Mouse (Mus musculus): ENCODE results near the gene Calhm3.

Gene Calhm3

DNA sequence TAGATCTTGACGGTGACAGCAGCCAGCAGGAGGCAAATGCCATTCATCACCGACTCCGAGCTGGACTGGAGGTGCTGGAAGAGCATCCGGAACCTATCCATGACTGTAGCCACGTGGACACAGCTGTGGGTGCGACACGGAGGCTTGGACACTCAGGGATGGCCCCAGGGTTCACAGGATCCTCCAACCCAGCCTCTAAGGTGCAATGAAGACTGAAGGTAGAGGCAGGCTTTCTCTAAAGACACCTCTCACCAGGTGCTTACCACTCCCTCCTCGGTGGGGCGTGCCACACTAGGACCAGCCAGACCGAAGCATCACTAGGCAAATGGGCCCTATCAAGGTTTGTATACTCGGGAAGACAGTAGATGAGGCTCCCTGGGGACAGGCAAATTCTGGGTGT, at the start of gene Calhm3:
TSS of gene Calhm3 (minus strand) at position 101 of the 400 bp plus-strand sequence.
- no peak for DNase-seq (ENCODE audit: low spot score)

DNA sequence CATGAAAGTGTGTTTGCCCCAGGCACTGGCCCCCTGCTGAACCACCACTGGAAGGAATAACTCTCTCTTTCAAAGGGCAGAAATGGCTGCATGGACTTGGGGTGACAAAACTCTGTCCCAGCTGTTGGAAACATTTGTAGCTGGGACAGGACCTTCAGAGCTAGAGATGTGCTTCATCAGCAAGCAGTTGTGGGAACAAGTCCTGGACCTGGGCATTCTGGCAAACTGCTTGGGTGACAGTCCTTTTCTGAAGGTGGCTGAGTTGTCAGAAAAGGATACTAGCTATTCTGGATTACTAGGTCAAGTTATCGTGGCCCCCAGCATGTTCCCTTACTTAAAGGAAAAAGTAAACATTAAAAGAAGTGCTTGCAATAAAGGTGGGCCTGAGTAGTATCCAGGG, 48.6 kb upstream of the Calhm3 start:
- DNase-seq (ENCODE audit: low spot score), result no peak

DNA sequence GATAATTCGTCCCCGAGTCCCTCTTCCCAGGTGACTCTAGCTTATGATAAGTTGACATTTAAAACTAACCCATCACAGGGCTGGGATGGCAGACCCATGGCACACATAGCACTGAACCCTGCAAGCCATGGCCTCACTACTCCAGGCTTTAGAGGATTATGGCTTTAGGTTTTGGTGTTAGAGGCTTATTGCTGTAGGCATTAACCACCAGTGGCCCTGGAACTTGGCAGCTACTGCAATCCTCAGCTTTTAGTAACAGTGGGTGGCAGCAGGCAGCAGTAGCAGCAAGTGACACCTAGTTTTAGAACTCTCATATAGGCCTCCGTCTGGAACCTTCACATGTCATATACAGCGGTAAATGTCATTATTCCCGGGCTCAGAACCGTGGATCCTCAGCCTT, 47.1 kb upstream of the Calhm3 start:
- no peak for DNase-seq (ENCODE audit: low spot score)

DNA sequence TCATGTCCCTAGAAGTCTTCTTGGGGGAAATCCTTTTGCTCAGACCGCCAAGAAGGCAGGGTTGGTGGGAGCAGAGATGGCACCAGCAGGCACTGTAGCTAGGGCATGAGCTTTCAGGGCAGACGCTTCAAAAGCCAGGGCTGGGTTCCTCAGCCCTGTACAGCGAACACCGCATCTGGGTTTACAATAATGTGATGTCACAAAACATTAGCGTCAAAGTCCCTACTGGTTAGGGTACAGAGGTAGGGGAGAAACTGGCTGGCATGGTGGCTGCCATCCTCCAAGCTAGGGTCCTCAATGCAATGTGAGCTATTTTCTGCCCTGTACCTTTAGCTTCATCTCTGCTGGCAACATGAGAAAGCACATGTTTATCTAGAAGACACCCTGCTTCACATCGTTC, 45.5 kb upstream of the Calhm3 start:
- DNase-seq (ENCODE audit: low spot score), result no peak

DNA sequence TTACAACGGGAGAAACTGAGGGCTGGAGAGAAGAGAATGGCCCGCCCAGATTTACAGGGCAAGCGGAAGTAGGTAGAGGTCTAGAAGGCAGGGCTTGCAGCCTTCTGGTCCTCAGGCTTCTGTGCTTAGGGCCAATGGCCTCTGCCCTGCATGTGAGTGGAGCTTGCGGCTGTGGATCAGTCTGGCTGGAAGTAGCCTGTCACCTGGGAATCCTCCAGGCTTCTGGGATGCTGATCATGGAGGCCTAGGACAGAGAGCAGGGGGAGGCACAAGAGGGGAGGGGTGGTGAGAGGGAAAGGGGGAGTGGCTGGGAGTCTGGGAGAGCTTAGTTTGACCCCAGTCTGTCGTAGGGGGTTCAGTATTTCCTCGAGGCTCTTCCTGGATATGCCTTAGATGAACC, 44.9 kb upstream of the Calhm3 start:
- no peak for DNase-seq (ENCODE audit: low spot score)

DNA sequence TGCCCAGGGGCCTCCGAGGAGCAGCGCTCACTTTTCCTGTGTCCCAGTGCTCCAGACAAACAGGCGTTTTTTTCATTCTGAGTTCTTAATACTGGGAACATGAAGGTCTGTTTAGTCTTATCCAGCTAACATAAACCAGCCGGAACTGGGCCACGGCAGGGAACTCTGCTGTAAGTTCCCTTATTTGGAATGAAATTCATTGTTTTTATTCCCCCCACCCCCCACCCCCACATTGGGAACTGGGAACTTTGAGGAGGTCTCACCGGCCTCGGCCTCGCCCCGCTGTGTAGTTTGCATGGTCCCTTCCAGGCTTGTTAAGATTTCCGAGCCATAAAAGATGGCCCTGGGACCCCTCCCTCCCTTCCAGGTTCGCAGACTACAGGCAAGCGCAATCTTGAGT, 44.4 kb upstream of the Calhm3 start:
- DNase-seq (ENCODE audit: low spot score), result no peak

DNA sequence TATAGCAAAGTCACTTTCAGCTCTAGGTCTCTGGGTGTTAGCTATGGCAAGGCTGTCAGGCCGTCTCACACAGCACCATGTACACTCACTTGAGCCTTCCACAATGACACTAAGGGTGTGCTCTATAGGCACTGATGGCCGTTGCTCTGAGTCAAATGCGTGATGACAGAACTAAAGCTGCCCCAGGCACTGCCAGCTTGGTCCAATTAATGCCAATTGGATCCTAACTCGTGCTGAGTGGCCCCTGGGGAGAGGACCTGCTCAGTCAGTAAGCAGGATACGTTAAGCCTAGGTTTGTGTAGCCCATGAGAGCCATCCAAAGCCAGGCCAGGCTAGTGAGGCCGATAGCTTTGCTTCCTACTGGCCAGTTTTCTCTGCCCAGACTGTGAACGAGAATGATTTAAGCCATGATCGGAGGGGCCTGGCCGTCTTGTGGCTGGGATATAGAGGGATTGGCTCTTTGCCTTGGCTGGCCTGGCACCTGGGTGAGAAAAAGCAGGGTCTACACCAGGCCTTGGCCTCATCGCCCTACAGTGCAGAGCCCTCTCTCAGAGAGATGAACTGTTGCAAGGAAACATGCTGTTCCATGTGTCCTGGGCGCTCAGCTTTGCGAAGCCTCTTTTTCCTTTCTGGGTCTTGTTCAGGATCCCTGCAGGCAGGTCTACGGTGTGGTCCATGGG, 41.2 kb upstream of the Calhm3 start:
- DNase-seq (ENCODE audit: low spot score), result no peak

DNA sequence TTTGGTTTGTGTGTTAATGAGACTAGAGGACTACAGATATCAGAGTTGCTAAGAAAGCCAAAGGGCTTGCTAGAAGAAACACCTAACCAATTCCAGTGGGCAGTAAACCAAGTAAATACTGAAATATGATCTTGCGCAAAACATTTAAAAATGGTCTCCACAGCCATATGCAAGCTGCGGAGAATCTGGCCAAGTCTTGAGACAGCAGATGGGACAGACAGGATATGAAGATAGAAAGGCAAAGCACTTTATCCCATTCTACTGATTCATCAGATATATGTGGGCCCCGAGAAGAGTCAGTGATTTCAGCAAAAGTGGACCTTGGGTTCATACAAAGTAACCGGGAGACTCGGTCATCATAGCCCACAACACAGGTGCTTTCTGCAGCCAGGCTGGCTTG, 34.6 kb upstream of the Calhm3 start:
- no peak for DNase-seq (ENCODE audit: low spot score)

DNA sequence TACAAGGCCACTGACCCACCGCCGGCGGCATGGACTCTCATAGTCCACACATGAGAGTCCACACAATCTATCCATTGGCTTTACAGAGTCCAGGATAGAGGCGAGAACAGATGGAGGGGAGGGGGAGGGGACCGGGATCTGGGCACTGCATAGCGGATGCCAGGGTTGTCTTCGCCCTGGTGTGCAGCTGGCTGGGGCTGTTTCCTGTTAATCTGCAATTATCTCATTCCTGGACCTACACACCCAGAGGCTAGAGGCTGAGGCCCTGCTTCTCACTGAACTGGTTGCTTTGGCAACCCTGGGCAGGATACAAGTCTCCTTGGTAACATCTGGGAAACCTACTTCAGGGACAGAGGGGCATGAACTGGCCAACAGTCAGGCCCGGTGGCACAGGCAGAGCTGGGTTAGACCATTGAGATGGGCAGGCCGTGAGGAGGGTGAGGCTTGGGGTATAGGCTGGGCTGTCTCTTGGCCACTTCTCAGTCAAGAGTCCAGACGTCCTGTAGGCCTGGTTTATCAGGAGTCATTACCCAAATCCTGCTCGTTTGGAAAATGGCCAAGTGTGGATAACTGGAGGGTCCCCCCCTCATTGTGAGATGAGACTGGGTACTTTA, 31.1 kb upstream of the Calhm3 start:
- no peak for DNase-seq (ENCODE audit: low spot score)

DNA sequence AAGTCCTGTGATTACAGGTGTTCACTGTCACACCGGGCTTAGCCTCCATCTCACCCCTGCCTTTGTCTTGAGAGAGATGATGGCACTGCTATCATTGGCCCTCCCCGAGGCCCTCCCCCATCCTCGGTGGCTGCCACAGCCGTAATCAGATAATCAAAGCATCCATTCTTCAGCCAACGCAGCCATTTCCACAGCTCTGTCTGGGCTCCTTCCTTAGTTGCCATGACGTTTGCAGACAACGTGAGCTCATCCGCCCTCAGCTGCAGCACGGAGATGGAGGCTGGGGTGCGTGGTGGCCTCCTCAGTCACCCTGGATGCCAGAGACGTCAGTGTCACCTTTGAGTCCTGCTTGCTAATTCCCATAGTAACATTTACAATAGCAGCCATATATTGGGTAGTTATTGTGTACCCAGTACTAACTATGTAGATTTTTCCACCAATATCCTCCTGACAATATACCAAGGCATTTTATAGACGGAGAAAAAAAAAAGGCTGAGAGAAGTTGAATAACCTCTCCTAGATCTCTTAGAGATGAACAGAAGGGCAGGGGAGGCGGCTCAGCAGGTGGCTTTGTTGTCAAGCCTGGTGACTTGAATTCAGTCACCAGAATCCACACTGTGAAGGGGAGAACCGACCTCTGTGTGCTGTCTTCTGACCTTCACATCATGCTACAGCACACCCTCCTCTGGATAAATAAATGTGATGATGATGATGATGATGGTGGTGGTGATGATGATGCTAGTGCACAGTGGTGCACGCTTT, 29.1 kb upstream of the Calhm3 start:
- DNase-seq (ENCODE audit: low spot score), result no peak

DNA sequence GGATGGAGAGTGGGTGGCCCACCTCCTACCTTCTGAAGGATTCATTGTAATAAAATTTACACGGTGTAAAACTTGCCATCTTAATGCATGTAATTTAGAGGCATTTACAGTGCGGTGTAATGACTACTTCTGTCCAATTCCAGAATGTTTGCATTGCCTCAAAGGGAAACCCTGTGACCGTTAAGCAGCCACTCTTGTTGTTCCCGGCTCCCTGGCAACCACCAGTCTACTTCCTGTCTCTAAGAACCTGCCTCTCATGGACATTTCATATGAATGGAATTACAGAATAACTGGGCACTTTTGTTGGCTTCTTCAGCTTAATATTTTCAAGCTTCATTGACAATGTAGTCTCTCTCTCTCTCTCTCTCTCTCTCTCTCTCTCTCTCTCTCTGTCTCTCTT, 27.2 kb upstream of the Calhm3 start:
- DNase-seq (ENCODE audit: low spot score), result no peak

DNA sequence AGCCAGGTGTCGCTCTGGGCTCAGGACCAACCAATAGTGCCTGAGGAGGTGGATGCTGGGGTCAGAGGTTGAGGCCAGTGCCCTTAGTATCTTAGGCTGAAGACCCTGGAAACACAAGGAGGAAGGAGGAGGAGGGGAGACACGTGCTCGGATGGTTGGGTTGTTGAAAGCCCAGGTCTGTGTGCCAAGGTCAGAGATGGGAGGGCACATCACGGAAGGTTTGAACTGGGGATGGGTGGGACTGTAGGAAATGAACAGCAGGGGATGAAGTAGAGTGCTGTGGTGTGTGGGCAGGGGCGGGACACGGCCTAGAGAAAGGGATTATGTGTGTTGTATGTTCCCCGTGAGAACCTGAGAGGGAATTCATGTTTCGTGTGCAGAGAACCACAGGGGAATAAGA, 26.7 kb upstream of the Calhm3 start:
- DNase-seq (ENCODE audit: low spot score), result no peak

DNA sequence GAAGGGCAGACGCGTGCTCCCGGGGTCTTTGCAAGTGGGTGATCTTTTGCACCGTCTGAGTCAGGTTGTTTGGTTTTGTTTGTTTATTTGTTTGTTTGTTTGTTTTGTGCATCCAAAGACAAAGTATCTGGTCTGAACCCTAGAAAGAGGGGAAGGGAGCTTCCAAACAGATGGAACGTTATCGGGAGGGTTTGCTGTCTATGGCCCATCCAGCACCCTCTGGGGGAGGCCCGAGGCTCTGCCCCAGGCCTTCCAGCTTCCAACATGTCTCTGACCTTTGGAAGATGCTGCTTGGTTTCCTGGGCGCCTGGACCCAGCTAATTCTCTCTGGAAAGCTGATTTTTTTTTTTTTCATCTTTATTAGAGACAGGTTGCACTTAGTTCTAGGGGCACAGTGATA, 22.4 kb upstream of the Calhm3 start:
- DNase-seq (ENCODE audit: low spot score), result no peak

DNA sequence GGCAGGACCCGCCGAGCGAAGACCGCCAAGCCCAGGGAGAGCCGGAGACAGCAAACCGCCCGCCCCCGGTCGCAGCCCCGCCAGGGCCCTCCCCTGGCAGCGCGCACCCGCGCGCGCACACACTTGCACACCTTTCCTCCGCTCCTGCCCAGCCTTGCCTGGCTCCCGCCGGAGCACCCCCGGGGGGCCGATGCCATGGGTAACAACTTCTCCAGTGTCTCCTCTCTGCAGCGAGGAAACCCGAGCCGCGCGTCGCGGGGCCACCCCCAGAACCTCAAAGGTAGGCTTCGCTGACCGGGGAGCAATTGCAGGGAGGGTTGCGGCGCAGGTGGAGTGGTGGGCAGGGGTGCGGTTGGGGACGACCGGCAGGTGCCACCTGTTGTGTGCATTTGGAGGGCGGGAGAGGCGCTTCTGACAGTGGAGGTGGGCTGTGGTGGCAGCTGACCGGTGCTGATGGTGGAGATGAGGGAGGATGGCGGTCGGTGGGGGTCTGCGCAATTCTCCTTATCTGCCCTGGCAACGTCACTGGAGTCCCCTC, 21.8 kb upstream of the Calhm3 start:
- no peak for DNase-seq (ENCODE audit: low spot score)

DNA sequence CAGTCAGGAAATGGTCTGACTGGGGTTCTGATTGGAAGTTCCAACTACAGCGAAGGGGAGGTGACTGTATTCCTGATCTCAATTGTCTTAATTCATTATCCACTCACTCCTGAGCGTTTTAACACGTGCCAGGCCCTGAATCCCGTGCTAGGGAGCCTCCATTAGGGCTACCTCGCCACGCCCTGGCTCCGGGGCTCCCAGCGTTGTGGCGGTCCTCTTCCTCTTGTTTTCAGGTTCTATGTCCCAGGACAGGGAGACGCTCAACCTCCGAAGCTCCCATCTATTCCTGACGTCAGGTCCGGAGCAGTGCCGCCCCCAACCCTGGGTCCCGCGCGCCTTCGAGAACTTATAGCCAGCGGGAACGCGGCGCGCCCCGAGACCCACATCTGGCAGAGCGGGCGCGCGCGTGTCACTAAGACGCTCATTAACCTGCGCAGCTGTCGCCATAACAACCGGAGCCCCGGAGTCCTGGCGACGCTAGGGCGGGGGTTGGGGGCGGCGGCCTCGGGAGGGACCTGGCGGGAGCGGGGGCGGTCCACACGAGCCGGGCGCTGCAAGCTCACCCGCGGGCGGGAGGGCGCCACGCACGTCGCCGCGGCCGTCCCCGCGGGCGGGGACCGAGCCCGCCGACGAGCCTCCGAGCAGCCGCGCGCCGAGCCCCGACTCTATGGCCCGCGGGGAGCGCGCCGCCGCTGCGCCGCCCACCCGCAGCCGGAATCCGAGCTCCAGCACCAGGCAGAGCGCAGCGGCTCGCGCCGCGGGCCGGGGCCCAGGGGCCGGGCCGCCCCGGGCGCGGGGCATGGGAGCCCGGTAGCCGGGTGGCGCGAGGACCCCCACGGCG, 21.1 kb upstream of the Calhm3 start, which contains the start of gene Neurl1a:
TSS of gene Neurl1a (plus strand) at position 390 of the 841 bp plus-strand sequence.
- DNase-seq (ENCODE audit: low spot score), result no peak

DNA sequence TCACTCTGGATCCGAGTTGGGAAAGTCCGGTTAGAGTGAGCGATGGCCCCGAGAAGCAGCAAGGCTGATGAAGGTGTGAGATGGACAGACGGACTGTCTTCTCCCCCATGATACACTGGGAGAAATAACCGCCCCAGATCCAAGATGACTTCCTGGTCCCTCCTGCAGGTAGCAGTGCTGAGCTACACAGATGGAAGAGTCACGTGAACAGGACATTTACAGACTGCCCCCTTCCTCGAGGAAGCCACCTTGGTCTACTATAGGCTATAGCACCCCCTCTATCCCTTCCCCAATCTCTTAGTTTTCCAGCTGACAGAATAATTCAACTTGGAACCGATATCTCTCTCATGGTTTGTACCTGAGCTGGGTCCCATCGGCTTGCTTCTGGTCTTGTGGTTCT, 20.4 kb upstream of the Calhm3 start:
- no peak for DNase-seq (ENCODE audit: low spot score)

DNA sequence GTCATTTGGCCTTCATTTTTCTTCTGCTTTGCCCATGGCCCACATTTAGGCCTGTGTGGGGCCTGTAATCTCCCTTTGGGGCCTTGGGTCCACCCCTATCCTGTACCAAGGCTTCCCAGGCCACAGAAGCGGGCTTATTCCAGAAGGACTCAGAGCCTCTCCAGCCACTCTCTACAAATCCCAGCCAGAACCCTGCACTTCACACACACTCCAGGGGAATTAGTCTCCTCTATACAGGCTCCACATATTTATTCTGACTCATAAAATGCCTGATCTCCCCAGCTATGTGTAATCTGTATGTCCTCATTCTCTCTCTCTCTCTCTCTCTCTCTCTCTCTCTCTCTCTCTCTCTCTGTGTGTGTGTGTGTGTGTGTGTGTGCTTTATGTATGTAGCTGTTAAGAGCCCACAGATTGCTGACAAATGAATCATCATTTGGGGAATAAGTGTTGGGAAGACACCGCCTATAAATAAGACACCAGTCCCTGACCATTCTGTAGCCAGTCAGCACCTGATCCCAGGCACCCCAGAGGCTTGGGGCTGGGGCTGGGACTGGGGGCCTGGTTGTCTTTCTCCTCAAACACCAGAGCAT, 19.4 kb upstream of the Calhm3 start:
- DNase-seq (ENCODE audit: low spot score), result no peak

DNA sequence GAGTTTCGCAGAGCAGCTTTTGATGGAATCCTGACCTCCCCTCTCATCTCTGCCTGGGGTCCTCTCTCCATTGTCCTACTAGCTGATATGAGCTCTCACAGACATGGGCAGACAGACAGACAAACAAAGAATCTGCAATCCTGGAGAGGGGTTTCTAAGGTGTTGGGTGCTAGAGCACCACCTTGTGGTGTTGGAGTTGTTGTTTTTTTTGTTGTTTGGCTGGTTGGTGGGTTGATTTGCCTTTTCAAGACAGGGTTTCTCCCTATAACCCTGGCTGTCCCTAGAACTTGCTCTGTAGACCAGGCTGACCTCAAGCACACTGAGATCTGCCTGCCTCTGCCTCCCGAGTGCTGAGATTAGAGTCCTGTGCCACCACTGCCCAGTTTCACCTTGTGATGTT, 17.9 kb upstream of the Calhm3 start:
- no peak for DNase-seq (ENCODE audit: low spot score)

DNA sequence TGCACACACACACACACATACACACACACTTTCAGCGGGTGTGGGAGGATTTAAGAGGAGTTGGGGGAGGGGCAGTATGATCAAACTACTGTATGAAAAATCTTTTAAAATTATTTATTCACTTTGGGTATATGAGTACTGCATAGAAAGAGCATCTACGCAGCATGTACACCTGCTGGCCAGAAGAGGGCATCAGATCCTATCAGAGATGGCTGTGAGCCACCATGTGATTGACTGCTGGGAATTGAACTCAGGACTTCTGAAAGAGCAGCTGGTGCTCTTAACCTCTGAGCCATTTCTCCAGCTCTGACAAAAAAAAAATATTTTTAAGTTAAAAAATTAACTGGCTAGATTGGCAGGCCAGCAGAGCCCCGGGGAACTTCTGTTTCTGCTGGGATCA, 17.0 kb upstream of the Calhm3 start:
- DNase-seq (ENCODE audit: low spot score), result no peak

DNA sequence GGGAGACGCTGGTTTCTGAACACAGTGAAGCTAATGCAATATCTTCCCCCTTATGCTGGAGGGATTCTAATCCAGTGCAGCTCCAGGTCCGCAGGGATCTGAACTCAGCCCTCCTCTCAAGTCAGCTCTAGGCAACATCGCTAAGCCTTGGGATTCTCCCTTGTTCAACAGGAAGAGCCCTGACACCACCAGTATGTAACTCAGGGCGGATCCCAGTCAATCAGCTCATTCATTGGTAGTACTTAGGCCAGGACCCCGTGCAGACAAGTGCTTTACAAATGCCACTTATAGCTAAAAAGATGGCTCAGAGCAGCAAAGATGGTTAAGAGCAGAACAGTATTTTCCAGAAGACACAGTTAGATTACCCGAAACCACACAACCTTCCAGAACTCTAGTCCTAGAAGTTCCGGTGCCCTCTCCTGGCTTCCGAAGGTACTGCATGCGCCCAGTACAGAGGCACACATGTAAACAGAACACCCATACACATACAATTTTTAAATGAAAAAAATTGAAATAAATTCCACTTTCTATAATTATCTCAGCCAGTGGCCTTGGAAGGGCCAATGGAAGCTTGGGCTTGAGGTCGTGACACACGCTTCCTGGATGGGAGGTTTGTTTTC, 11.3 kb upstream of the Calhm3 start:
- DNase-seq (ENCODE audit: low spot score), result peak; percentile 88

DNA sequence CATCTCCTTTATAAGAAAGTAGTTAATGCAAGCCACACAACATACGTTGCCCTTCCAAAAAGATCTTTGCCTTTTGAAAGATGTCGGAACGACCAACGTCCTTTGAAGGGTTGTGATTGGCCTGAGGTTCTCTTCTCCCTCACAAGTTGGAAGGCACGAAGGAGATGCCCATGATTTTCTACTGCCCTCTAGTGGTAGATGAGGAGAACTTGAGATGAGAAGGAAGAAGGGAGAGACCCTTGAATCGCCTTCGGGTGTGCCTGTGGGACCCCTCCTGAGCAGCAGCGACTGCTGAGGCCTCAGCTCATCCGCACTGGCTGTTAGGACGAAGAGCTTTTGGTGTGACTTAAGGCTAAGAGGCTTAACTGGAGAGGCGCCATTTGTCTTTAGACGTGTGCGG, 10.7 kb upstream of the Calhm3 start:
- no peak for DNase-seq (ENCODE audit: low spot score)

Measured in layer of hippocampus, adult 9-10 months (tissue).